Mouse (Mus musculus): ENCODE results near the gene Acot4. TPM values are rescaled to one million over a fixed set of nuclear protein-coding genes. Genes with fewer than 3 reads are reported as not detected.
"Not testable (repeated sequence)": the region's sequence is repeated elsewhere in the genome, so short reads cannot be mapped to it uniquely, and the experiment has no call there.

The Acot4 gene
- total and polyA plus RNA-seq, 2 experiments from 2014 or later = 0.33 to 0.84 TPM

DNA sequence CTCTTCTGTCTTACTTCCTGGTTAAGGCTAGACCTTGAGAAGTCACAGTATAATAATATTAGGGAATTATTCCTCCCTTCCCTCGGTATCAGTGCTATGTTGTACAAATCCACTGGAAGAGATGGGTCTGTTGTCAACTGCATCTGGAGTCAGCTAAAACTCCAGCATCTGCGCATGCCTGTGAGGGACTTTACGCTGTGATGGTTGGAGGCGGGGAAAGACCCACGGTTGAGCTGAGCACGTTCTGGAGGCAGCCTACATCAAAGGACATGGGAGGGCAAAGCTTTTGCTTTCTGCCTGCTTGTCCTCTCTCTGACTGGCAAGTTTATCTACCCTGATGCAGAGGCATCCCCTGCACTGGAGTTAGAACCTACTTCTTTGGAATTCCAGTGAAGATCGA lies 12.3 kb upstream of the Acot4 start:
- WGBS = 80% methylated on average over 7 of the region's 7 CpGs
- ATAC-seq (ENCODE audit: low FRiP score) (no peak), DNase-seq (ENCODE audit: low spot score) (no peak)
- no peaks in the 10 kb centered on the region for H3K4me1 ChIP-seq (ENCODE audit: insufficient read depth, low read length)
- no peak overlapping the region for H3K4me3 ChIP-seq (ENCODE audit: low read depth, low read length)
- no peak overlapping the region for H3K4me2 ChIP-seq (ENCODE audit: low read depth, low read length, poor library complexity, severe bottlenecking)
- H3K27ac ChIP-seq (ENCODE audit: low read depth, low read length) = no peak overlapping the region
- no peaks in the 10 kb centered on the region for H3K36me3 ChIP-seq (ENCODE audit: insufficient read depth, low read length)
- no peaks in the 10 kb centered on the region for H3K27me3 ChIP-seq (ENCODE audit: insufficient read depth, low read length)
- no peaks in the 10 kb centered on the region for H3K9me3 ChIP-seq (ENCODE audit: low read length)
- no peak for TF ChIP-seq CTCF (IDR thresholded peaks at IDR 0.05)
- H3K9ac ChIP-seq (replicated peaks; ENCODE audit: low read length, poor library complexity, severe bottlenecking) = no peak overlapping the region

DNA sequence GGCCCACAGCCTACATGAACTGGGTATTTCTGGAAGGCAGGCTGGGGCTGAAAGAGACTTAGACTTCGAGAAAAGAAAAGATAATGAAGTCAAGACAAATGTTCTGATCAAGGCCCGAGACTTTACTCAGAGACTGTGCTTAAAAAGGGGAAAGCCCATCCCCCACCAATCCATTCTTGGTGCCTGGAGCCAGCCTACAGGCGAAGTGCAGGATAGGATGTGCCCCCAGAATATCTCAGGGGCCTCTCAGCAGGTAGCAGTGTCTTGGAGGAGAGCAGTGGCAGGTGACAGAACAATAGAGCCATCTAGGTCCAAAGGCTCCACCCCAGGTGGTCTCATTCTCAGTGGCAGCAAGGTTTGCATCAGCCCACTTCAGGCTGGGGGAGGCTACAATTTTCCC lies 9.9 kb upstream of the Acot4 start:
- ATAC-seq (ENCODE audit: low FRiP score); H3K36me3 ChIP-seq (ENCODE audit: insufficient read depth, low read length); H3K27me3 ChIP-seq (ENCODE audit: insufficient read depth, low read length); H3K27ac ChIP-seq (ENCODE audit: low read depth, low read length); H3K9ac ChIP-seq (replicated peaks; ENCODE audit: low read length, poor library complexity, severe bottlenecking); H3K4me1 ChIP-seq (ENCODE audit: insufficient read depth, low read length); H3K4me2 ChIP-seq (ENCODE audit: low read depth, low read length, poor library complexity, severe bottlenecking); H3K4me3 ChIP-seq (ENCODE audit: low read depth, low read length); H3K9me3 ChIP-seq (ENCODE audit: low read length); DNase-seq (ENCODE audit: low spot score): not testable (repeated sequence)
- WGBS = 43% methylated on average over 3 of the region's 3 CpGs

DNA sequence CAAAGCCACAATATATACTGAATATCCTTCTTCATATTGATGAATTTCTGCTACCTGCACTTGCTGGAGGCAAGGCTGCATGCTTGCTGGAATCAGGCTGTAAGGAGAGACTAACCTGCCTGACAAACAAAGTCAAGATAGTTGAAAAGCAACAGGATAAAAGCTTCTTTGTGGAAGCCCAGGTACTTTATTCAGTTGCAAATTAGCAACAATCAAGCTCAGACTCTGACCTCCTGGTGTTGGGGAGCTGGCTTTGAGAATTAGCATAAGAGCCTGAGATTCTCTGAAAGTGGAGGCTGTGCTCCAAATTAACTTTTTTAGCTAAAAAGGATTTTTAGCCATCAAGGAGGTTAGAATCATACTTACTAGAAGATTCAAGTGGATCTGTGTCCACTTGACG lies 9.1 kb upstream of the Acot4 start:
- not testable (repeated sequence) for DNase-seq (ENCODE audit: low spot score); ATAC-seq (ENCODE audit: low FRiP score); H3K36me3 ChIP-seq (ENCODE audit: insufficient read depth, low read length); H3K9me3 ChIP-seq (ENCODE audit: low read length); H3K4me2 ChIP-seq (ENCODE audit: low read depth, low read length, poor library complexity, severe bottlenecking); H3K4me1 ChIP-seq (ENCODE audit: insufficient read depth, low read length); H3K4me3 ChIP-seq (ENCODE audit: low read depth, low read length); H3K27ac ChIP-seq (ENCODE audit: low read depth, low read length); H3K27me3 ChIP-seq (ENCODE audit: insufficient read depth, low read length); H3K9ac ChIP-seq (replicated peaks; ENCODE audit: low read length, poor library complexity, severe bottlenecking)
- WGBS = 100% methylated on average over 1 of the region's 1 CpGs

DNA sequence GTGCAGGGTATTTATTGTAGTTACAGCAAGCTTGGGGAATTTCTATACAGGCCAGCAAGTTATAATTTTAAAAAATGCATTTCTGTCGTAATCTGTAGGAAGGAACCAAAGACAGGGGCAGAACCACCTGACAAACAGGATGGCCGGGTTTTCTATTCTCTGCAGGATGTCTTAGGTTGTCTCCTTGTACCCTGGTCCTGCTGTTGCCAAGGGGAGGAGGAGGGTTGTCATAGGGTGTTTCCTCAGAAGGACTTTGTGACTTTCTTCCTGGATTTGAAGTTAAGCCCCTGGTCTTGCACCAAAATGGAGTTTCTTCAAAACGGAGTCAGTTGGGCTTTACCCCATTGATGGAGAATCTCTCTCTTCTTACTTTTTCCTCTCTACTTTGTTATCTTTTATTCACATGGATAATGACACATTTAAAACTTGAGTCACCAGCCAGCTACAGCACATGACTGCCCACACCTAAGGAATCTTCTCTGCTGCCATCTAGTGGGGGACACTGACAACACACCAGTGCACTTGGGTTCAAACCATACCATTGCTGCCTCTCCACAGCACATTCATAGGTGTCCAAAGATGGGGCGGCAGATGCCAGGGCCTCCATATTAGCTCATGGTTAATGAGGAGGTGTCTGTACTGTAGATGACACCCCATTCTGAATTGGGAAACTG lies 7.4 kb upstream of the Acot4 start:
- no peak overlapping the region for H3K4me3 ChIP-seq (ENCODE audit: low read depth, low read length)
- H3K9ac ChIP-seq (replicated peaks; ENCODE audit: low read length, poor library complexity, severe bottlenecking) = no peak overlapping the region
- H3K27ac ChIP-seq (ENCODE audit: low read depth, low read length) = no peak overlapping the region
- H3K4me2 ChIP-seq (ENCODE audit: low read depth, low read length, poor library complexity, severe bottlenecking) = no peak overlapping the region
- ATAC-seq (ENCODE audit: low FRiP score) (no peak), DNase-seq (ENCODE audit: low spot score) (peak; percentile 76)
- H3K4me1 ChIP-seq (ENCODE audit: insufficient read depth, low read length) = no peaks in the 10 kb centered on the region
- peak; percentile 89 for TF ChIP-seq CTCF (IDR thresholded peaks at IDR 0.05)
- no peaks in the 10 kb centered on the region for H3K36me3 ChIP-seq (ENCODE audit: insufficient read depth, low read length)
- no peaks in the 10 kb centered on the region for H3K9me3 ChIP-seq (ENCODE audit: low read length)
- no peaks in the 10 kb centered on the region for H3K27me3 ChIP-seq (ENCODE audit: insufficient read depth, low read length)
- WGBS = 65% methylated on average over 4 of the region's 4 CpGs

DNA sequence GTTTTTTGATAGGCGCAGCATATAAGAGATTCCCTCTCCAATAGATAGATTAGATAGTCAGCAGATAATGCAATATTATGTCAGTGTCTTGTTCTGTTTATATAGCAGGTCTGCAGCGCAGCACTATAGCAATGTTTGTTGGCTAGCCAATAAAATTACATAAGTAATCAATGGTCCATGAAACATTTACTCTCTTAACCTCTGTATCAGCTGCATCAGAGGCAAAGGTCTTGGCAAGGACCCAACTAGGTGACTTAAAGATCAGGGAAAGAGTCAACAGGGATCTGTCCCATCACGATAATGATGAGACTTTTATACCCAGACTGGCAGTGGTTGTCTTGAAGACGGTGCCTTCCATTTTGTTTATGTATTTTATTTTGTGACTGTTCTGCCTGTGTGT lies 5.3 kb upstream of the Acot4 start:
- no peak for TF ChIP-seq CTCF (IDR thresholded peaks at IDR 0.05)
- DNase-seq (ENCODE audit: low spot score) (no peak), ATAC-seq (ENCODE audit: low FRiP score) (no peak)
- Histone ChIP-seq H3K4me3 (ENCODE audit: low read depth, low read length) (no peak overlapping the region), H3K36me3 (ENCODE audit: insufficient read depth, low read length) (no peaks in the 10 kb centered on the region), H3K4me2 (ENCODE audit: low read depth, low read length, poor library complexity, severe bottlenecking) (no peak overlapping the region), H3K27me3 (ENCODE audit: insufficient read depth, low read length) (no peaks in the 10 kb centered on the region), H3K4me1 (ENCODE audit: insufficient read depth, low read length) (0 out of 2 replicates have a peak, but pooled peaks cover 3% of the 10 kb centered on the region), H3K9ac (replicated peaks; ENCODE audit: low read length, poor library complexity, severe bottlenecking) (no peak overlapping the region), H3K27ac (ENCODE audit: low read depth, low read length) (no peak overlapping the region), H3K9me3 (ENCODE audit: low read length) (no peaks in the 10 kb centered on the region)
- 92% methylated on average over 4 of the region's 4 CpGs for WGBS

DNA sequence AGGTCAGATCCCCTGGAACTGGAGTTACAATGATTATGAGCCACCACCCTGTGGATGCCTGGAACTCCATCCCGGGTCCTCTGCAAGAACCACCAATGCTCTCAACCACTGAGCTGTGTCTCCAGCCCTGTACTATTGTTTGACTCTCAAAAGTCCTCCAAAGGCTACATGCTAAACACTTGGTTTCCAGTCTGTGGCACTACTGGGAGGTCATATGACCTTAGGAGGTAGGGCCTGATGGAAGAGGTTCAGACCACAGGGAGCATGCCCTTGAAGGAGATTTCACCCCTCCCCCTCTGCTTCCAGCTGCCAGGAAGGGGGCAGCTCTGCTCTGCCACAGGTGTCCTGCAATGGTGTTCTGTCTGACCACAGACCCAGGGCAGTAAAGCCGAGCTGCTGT lies 4.9 kb upstream of the Acot4 start:
- not testable (repeated sequence) for H3K4me1 ChIP-seq (ENCODE audit: insufficient read depth, low read length); ATAC-seq (ENCODE audit: low FRiP score); H3K9ac ChIP-seq (replicated peaks; ENCODE audit: low read length, poor library complexity, severe bottlenecking); H3K27ac ChIP-seq (ENCODE audit: low read depth, low read length); DNase-seq (ENCODE audit: low spot score); H3K36me3 ChIP-seq (ENCODE audit: insufficient read depth, low read length); H3K9me3 ChIP-seq (ENCODE audit: low read length); H3K27me3 ChIP-seq (ENCODE audit: insufficient read depth, low read length); H3K4me2 ChIP-seq (ENCODE audit: low read depth, low read length, poor library complexity, severe bottlenecking); H3K4me3 ChIP-seq (ENCODE audit: low read depth, low read length)
- 83% methylated on average over 2 of the region's 2 CpGs for WGBS

Data from midbrain, postnatal 0 days (tissue).